Mouse (Mus musculus) kidney, postnatal 25 days (tissue): ENCODE measurements around the gene Tmem52.

Experiments
- DNase-seq, 2 experiments: peaks; one replicate each; pipeline ENCODE4 v3.0.0; 2021; ENCODE audit warnings: mixed read lengths in 2 of 2

The Tmem52 gene

GRCm38 (mm10) chr4:155510981-155511380 lies 42.1 kb downstream of the Tmem52 start:
- DNase-seq: no peak

- DNase-seq: no peak
Measured at GRCm38 (mm10) chr4:155514810-155515209, 45.9 kb downstream of the Tmem52 start.

GRCm38 (mm10) chr4:155517948-155518517 lies 49.1 kb downstream of the Tmem52 start:
- DNase-seq: peak in 1 of 2 experiments; percentile 31
